Mouse (Mus musculus) liver, postnatal 0 days (tissue): ENCODE results near the gene Cpm.

Experiments
- CTCF ChIP-seq: sonication (generic); IDR thresholded peaks from 2 replicates; pipeline ENCODE4 v1.5.1; 2016; ENCODE audit warnings: antibody characterized with exemption, low read depth
- EP300 ChIP-seq: IDR thresholded peaks from 2 replicates; pipeline ENCODE4 v1.6.1; 2016; ENCODE audit warnings: antibody characterized with exemption, low read depth, mild to moderate bottlenecking

GRCm38 (mm10) chr10:117610794-117611384 lies 18.4 kb upstream of the Cpm start:
- no peak for TF ChIP-seq CTCF
- no peak for TF ChIP-seq EP300
